Mouse (Mus musculus) embryonic facial prominence, embryonic 11.5 days (tissue): Measurements from ENCODE around the gene Rnf26. TPM values are rescaled to one million over a fixed set of nuclear protein-coding genes. Genes with fewer than 3 reads are reported as not detected.

Experiments
- ATAC-seq: fragments of 200-750 bp; cut with Nextera tagmentation; replicated peaks from 2 replicates; pipeline ENCODE4 v1.8.0; 2017; ENCODE audit warnings: low read depth; ENCODE audit not compliant: insufficient number of reproducible peaks, low FRiP score, low TSS enrichment
- DNase-seq: peaks from one replicate; pipeline ENCODE4 v3.0.0-alpha.2; 2015; ENCODE audit warnings: low spot score
- H3K27ac ChIP-seq: fragments of 300-500 bp; sonication (generic); replicated peaks from 2 replicates; pipeline ENCODE4 v1.5.1; 2014; ENCODE audit warnings: mild to moderate bottlenecking, low read depth, low read length, control low read depth
- H3K27me3 ChIP-seq: fragments of 300-500 bp; sonication (generic); 2 replicates; pipeline ENCODE4 v1.6.1; 2014; ENCODE audit warnings: mild to moderate bottlenecking, low read length, moderate library complexity, mixed read lengths; ENCODE audit not compliant: control insufficient read depth, insufficient read depth
- H3K36me3 ChIP-seq: fragments of 300-500 bp; sonication (generic); replicated peaks from 2 replicates; pipeline ENCODE4 v1.6.1; 2014; ENCODE audit warnings: low read depth, mild to moderate bottlenecking, low read length, moderate library complexity, mixed read lengths; ENCODE audit not compliant: control insufficient read depth, insufficient read depth
- H3K4me1 ChIP-seq: fragments of 300-500 bp; sonication (generic); 2 replicates; pipeline ENCODE4 v1.6.1; 2014; ENCODE audit warnings: low read length, mixed read lengths; ENCODE audit not compliant: control insufficient read depth, insufficient read depth
- H3K4me2 ChIP-seq: fragments of 300-500 bp; sonication (generic); 2 replicates; pipeline ENCODE4 v1.6.1; 2014; ENCODE audit warnings: low read depth, mild to moderate bottlenecking, control low read depth, low read length, moderate library complexity
- H3K4me3 ChIP-seq: fragments of 300-500 bp; sonication (generic); 2 replicates; pipeline ENCODE4 v1.5.1; 2014; ENCODE audit warnings: low read depth, low read length, control low read depth
- H3K9ac ChIP-seq: fragments of 300-500 bp; sonication (generic); replicated peaks from 2 replicates; pipeline ENCODE4 v1.6.1; 2014; ENCODE audit warnings: mild to moderate bottlenecking, control low read depth, low read length
- H3K9me3 ChIP-seq: fragments of 300-500 bp; sonication (generic); replicated peaks from 2 replicates; pipeline ENCODE4 v1.6.1; 2016; ENCODE audit warnings: mild to moderate bottlenecking, low read length, inconsistent platforms, mixed read lengths; ENCODE audit not compliant: control insufficient read depth
- WGBS: fragments of 180-500 bp; shearing (Covaris S2); extraction: QIAGEN DNeasy Blood & Tissue Kit; methylation state at CpG from one replicate; pipeline ENCODE4 v1.1.7; 2014; 5-methylcytosine and 5-hydroxymethylcytosine counted together
- polyA plus RNA-seq: library from polyadenylated mRNA; unstranded; fragments of >200 nt; fragmentation: Nextera tagmentation; extraction: Ambion mirVana; gene quantifications from 2 replicates; pipeline ENCODE4 v1.2.1, GENCODE M21; 2014

Rnf26 gene
- polyA plus RNA-seq, 1 experiment from 2014 or later = 59.5 TPM

DNA sequence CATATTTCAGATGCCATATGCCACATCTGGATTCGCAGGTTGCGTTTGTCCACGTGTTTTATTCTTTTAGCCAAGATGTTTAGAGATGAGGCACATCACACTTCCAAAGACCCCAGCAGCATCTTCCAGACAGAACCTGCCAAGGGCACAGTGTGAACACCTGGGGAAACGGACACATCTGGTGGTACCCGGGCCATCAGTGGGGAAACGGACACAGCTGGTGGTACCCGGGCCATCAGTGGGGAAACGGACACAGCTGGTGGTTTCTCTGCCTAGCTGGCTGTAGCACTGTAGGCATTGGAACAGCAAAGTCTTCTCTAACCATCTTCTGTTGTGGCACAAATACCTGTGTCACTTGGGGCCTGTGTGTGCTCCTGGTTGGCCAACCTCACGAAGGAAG is 17.5 kb downstream of the Rnf26 start:
- no peak overlapping the region for H3K9ac ChIP-seq
- ATAC-seq (no peak), DNase-seq (no peak)
- no peaks in the 10 kb centered on the region; the same call in 1 of the 2 replicates for H3K36me3 ChIP-seq
- no peaks in the 10 kb centered on the region for H3K27me3 ChIP-seq
- H3K9me3 ChIP-seq = no peaks in the 10 kb centered on the region
- H3K4me2 ChIP-seq = no peak overlapping the region
- H3K27ac ChIP-seq = no peak overlapping the region
- 91% methylated on average over 9 of the region's 9 CpGs for WGBS
- H3K4me1 ChIP-seq = no peaks in the 10 kb centered on the region; the same call in 1 of the 2 replicates
- H3K4me3 ChIP-seq = no peak overlapping the region

DNA sequence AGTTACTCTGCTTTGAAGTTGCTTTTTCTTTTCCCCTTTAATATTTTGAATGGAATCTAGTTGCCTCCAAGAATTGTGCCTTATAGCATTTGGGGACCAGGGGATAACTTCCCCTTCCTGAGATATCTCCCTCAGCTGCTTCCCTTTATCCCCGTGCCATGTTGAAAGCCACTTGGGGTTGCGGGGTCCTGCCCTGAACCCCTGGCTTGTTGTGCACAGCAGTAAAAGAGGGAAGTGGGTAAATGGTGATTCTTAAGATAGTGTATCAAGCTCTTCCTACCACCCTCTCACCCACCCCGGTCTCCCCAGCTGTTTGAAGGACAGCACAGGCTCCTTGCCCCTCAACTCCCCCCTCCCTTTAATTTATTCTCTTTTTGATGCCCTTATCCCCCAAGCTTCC is 18.6 kb downstream of the Rnf26 start:
- no peak overlapping the region for H3K9ac ChIP-seq
- no peak overlapping the region for H3K27ac ChIP-seq
- 84% methylated on average over 3 of the region's 3 CpGs for WGBS
- no peak overlapping the region for H3K4me3 ChIP-seq
- no peak overlapping the region for H3K4me2 ChIP-seq
- ATAC-seq (no peak), DNase-seq (no peak)
- H3K27me3 ChIP-seq = no peaks in the 10 kb centered on the region
- no peaks in the 10 kb centered on the region for H3K9me3 ChIP-seq
- H3K4me1 ChIP-seq = no peaks in the 10 kb centered on the region; the same call in 1 of the 2 replicates
- no peaks in the 10 kb centered on the region; the same call in 1 of the 2 replicates for H3K36me3 ChIP-seq

DNA sequence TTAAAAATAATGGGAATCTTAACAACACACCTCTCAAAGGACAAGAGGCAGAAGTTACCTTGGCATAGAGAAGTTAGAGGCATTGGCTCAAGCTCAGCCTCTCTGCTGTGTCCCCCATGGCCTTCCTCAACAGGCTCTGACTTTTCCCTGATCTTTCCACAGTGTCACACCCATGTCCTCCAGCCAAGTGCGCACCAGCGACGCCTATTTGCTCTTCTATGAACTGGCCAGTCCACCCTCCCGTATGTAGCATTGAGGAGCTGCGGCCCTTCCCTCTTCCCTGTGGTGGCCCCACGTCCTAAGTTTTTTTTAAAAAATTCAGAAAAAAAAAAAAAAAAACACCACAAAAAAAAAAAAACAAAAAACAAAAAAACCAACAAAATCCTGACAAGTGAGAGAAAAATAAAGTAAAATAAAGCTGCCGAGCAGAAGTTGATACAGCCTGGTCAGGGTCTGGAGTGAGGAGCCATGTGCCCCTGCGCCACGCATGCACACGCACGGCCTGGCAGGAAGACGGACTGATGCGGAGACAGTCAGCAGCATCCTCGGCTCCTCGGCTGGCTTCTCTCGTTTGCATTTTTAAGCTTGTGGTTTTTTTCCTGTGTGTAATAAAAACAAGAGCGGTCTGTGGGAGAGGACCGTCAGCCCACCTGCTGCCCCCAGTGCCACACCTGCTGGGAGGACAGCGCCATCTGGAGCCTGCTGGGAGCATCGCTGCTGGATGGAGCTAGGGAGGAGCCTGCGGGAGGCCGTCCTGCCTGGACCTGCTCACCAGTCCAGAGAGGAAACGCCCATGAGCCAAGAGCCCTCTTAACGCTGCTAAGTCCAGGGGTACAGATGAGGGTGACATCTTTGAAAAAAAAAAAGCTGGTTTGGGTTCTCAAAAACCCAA is 19.5 kb downstream of the Rnf26 start:
- no peaks in the 10 kb centered on the region for H3K9me3 ChIP-seq
- peak; percentile 83 for DNase-seq
- whole genome bisulfite sequencing = 32% methylated on average over 24 of the region's 24 CpGs
- no peak overlapping the region for H3K4me3 ChIP-seq
- H3K27ac ChIP-seq = no peak overlapping the region
- H3K36me3 ChIP-seq = no peaks in the 10 kb centered on the region; the same call in 1 of the 2 replicates
- no peak overlapping the region for H3K9ac ChIP-seq
- H3K27me3 ChIP-seq = no peaks in the 10 kb centered on the region
- peak; percentile 81; the same call in 1 of the 2 replicates for ATAC-seq
- H3K4me1 ChIP-seq = no peaks in the 10 kb centered on the region; the same call in 1 of the 2 replicates
- no peak overlapping the region for H3K4me2 ChIP-seq

DNA sequence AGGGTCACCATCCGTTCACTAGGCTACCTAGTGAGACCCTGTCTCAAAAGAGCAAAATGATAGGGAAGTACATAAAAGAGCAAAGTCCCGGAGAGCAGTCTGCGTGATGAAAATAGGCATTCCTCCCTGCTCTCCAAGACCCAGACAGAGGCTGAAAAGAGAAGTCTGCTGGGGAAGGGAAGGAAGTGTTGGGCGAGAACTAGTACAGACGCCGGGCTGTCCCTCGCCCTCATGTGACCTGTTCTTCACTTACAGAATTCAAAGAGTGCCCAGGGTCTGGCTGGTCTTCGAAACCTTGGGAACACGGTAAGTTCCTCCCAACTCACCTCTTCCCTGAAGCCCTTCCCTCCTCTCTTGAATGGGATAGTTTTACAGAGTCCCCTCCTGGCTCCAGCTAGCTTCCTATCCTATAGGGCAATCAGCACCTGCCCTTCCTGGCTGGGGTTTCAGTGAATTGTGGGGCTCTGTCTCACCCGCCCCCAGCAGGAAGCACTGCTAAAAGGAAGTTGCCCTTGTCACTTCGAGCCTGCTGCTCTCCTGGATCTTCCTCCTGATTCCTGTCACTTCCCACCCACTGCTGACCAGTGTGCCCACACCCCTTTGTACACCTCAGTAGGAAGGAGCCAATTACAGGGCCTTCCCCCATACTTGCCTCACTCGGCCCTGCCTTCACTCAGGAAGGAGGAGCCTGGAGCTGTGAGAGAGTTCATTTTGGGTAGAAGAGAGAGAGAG is 24.3 kb downstream of the Rnf26 start:
- DNase-seq = no peak
- no peak overlapping the region for H3K9ac ChIP-seq
- WGBS = 66% methylated on average over 12 of the region's 12 CpGs
- no peak overlapping the region for H3K27ac ChIP-seq
- ATAC-seq = no peak
- peaks cover 6% of the 10 kb centered on the region for H3K27me3 ChIP-seq
- H3K4me1 ChIP-seq = peaks cover 6% of the 10 kb centered on the region; the same call in 1 of the 2 replicates
- no peak overlapping the region for H3K4me3 ChIP-seq
- no peak overlapping the region for H3K4me2 ChIP-seq
- H3K36me3 ChIP-seq = no peaks in the 10 kb centered on the region; the same call in 1 of the 2 replicates
- H3K9me3 ChIP-seq = no peaks in the 10 kb centered on the region

DNA sequence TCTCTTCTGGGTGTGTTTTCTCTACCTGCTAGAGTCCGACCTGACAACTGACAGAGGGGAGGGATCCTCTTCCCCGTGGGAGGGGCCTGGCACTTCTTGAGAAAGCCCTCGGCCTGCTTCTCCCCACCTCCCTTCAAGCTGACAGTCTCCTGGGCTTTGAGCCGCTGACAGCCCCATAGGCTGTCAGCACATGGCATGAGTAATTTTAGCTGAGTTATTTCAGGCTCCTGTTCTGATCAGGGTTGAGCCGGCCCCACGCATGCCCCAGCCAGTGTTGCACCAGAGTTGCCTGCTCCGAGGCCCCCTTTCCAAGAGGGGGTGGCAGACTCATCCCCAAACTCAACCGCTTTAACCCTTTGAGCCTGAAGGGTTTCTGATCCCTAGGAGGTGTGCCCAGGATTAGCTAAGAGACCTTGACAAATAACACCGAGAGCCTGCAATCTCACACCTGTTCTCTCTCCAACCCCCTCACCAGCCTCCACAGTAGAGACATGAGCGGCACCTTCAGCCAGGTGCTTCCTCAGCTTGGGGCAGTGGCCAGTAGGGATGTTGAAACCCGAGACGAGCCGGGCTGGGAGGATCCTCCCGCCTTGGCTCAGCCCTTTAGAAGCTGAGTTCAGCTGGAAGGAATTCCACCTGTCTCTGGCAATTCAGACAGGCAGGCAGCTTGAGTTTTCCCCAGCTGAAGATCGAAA is 25.4 kb downstream of the Rnf26 start:
- Histone ChIP-seq H3K4me3 (no peak overlapping the region), H3K27me3 (peaks cover 6% of the 10 kb centered on the region), H3K27ac (no peak overlapping the region), H3K4me2 (no peak overlapping the region; the same call in 1 of the 2 replicates), H3K9ac (no peak overlapping the region), H3K9me3 (no peaks in the 10 kb centered on the region), H3K36me3 (no peaks in the 10 kb centered on the region; the same call in 1 of the 2 replicates), H3K4me1 (peaks cover 6% of the 10 kb centered on the region)
- ATAC-seq (peak; percentile 37; the same call in 1 of the 2 replicates), DNase-seq (peak; percentile 61)
- 7% methylated on average over 15 of the region's 15 CpGs for WGBS

DNA sequence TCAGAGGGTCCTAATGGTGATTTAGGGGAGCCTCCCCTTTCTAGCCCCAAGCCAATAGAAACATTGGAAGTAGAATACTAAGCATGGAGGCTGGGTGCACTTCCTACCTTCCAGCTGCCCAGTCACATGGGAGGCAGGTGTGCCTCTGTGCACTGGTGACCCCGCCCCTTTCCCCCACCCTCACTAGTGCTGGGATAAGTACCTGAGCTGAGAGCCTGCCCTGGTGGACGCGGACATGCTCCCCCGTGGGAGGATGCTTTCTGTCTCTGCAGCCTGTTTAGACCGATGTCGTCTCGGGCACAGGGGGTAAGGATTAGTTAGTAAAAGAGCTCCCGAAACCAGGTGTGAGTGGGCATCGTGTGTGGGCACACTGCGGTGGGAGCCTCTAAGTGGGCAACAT is 26.4 kb downstream of the Rnf26 start:
- DNase-seq (no peak), ATAC-seq (no peak)
- H3K27ac ChIP-seq = no peak overlapping the region
- no peaks in the 10 kb centered on the region for H3K9me3 ChIP-seq
- no peak overlapping the region for H3K9ac ChIP-seq
- H3K27me3 ChIP-seq = peaks cover 6% of the 10 kb centered on the region
- H3K4me3 ChIP-seq = no peak overlapping the region
- 36% methylated on average over 10 of the region's 10 CpGs for WGBS
- H3K4me2 ChIP-seq = no peak overlapping the region
- H3K36me3 ChIP-seq = no peaks in the 10 kb centered on the region
- H3K4me1 ChIP-seq = peaks cover 6% of the 10 kb centered on the region

DNA sequence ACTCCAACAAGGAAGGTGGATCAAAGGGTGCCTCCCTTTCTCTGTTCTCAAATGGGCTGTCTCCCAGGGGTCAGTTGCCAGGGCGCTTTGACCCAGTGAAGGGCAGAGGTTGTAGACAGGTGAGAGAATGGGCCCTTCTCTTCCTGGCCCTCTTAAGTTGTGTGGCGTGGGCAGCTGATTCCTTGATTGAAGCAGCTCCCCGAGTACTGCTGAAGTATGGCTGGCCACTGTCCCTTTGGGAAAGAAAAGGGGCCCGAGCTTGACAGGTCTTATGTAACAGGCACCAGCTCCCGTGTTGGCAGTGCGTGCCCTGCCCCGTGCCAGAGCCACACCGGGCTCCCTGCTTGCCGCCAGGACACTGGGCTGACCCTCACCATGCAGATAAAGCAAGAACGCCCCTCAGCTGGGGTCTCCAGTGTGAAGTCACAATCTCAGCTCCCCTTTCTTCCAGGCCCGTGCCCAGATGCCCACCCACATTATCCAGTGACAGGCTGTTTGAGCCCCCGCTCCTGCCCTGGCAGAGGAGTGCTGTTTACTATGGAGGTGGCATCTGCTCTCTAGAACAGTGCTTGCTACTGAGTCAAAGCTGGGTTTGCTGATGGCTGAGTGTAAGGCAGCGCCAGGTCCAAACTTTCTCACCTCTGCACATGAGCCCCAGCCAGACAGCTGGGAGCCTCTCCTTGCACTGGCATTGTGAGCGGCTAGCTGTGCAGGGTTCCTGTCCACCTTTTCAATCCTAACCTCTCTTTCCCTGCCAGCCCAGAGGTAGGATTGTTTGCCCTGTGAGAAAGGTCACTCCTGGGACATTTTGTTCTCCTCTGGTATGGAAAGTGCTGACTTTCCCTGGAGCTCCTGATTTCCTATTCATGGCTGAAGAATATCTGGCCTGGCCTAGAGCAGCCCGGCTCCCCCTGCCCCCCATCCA is 27.3 kb downstream of the Rnf26 start:
- ATAC-seq = no peak
- H3K9ac ChIP-seq = no peak overlapping the region
- H3K27me3 ChIP-seq = peaks cover 6% of the 10 kb centered on the region
- H3K36me3 ChIP-seq = no peaks in the 10 kb centered on the region
- no peak overlapping the region; the same call in none of the 2 replicates for H3K4me2 ChIP-seq
- no peak overlapping the region for H3K4me3 ChIP-seq
- WGBS = 70% methylated on average over 15 of the region's 15 CpGs
- H3K4me1 ChIP-seq = peaks cover 6% of the 10 kb centered on the region
- no peak overlapping the region for H3K27ac ChIP-seq
- H3K9me3 ChIP-seq = no peaks in the 10 kb centered on the region
- DNase-seq = no peak
